Mouse (Mus musculus): Measurements from ENCODE around the gene 2900026A02Rik. TPM values are rescaled to one million over a fixed set of nuclear protein-coding genes. Genes with fewer than 3 reads are reported as not detected.

2900026A02Rik gene
- polyA plus RNA-seq, 1 experiment from 2014 or later, result 1.5 TPM

GRCm38 (mm10) chr5:113208622-113209400, 12.2 kb downstream of the 2900026A02Rik start:
- Histone ChIP-seq H3K9ac (ENCODE audit: low read depth, low read length) (no peak overlapping the region), H3K4me3 (ENCODE audit: low read depth, low read length) (no peak overlapping the region), H3K9me3 (ENCODE audit: control insufficient read depth, low read length) (no peaks in the 10 kb centered on the region), H3K27ac (ENCODE audit: low read depth, low read length) (peak overlapping the region; percentile 48), H3K27me3 (ENCODE audit: control insufficient read depth, insufficient read depth, low read length) (no peaks in the 10 kb centered on the region), H3K36me3 (ENCODE audit: control insufficient read depth, insufficient read depth, low read length) (no peaks in the 10 kb centered on the region), H3K4me2 (replicated peaks; ENCODE audit: low read depth, low read length) (no peak overlapping the region), H3K4me1 (replicated peaks; ENCODE audit: control insufficient read depth, insufficient read depth, low read length) (no peaks in the 10 kb centered on the region; the same call in 1 of the 2 replicates)
- 47% methylated on average over 11 of the region's 11 CpGs for WGBS
- DNase-seq (ENCODE audit: low spot score) (peak; percentile 33), ATAC-seq (ENCODE audit: low FRiP score) (no peak)

GRCm38 (mm10) chr5:113208048-113208447, 13.0 kb downstream of the 2900026A02Rik start:
- ATAC-seq (ENCODE audit: low FRiP score), result no peak
- no peaks in the 10 kb centered on the region for H3K36me3 ChIP-seq (ENCODE audit: control insufficient read depth, insufficient read depth, low read length)
- WGBS, result 87% methylated on average over 4 of the region's 4 CpGs

GRCm38 (mm10) chr5:113206670-113207352, 14.2 kb downstream of the 2900026A02Rik start:
- Histone ChIP-seq H3K9ac (ENCODE audit: low read depth, low read length) (no peak overlapping the region), H3K4me3 (ENCODE audit: low read depth, low read length) (no peak overlapping the region), H3K27me3 (ENCODE audit: control insufficient read depth, insufficient read depth, low read length) (no peaks in the 10 kb centered on the region), H3K27ac (ENCODE audit: low read depth, low read length) (no peak overlapping the region), H3K4me1 (replicated peaks; ENCODE audit: control insufficient read depth, insufficient read depth, low read length) (no peaks in the 10 kb centered on the region; the same call in 1 of the 2 replicates), H3K9me3 (ENCODE audit: control insufficient read depth, low read length) (no peaks in the 10 kb centered on the region), H3K4me2 (replicated peaks; ENCODE audit: low read depth, low read length) (no peak overlapping the region), H3K36me3 (ENCODE audit: control insufficient read depth, insufficient read depth, low read length) (no peaks in the 10 kb centered on the region)
- WGBS, result 72% methylated on average over 9 of the region's 9 CpGs
- DNase-seq (ENCODE audit: low spot score), result no peak
- no peak for ATAC-seq (ENCODE audit: low FRiP score)

More at GRCm38 (mm10) chr5:113208048-113208447, 13.0 kb downstream of the 2900026A02Rik start:
- H3K4me2 ChIP-seq (replicated peaks; ENCODE audit: low read depth, low read length), result no peak overlapping the region
- H3K4me1 ChIP-seq (replicated peaks; ENCODE audit: control insufficient read depth, insufficient read depth, low read length), result no peaks in the 10 kb centered on the region; the same call in 1 of the 2 replicates
- no peak for DNase-seq (ENCODE audit: low spot score)
- H3K4me3 ChIP-seq (ENCODE audit: low read depth, low read length), result no peak overlapping the region
- no peaks in the 10 kb centered on the region for H3K27me3 ChIP-seq (ENCODE audit: control insufficient read depth, insufficient read depth, low read length)
- H3K9me3 ChIP-seq (ENCODE audit: control insufficient read depth, low read length), result no peaks in the 10 kb centered on the region
- H3K27ac ChIP-seq (ENCODE audit: low read depth, low read length), result no peak overlapping the region
- H3K9ac ChIP-seq (ENCODE audit: low read depth, low read length), result no peak overlapping the region

- H3K27me3 ChIP-seq (ENCODE audit: control insufficient read depth, insufficient read depth, low read length), result no peaks in the 10 kb centered on the region
- H3K9me3 ChIP-seq (ENCODE audit: control insufficient read depth, low read length), result no peaks in the 10 kb centered on the region
- ATAC-seq (ENCODE audit: low FRiP score) (no peak), DNase-seq (ENCODE audit: low spot score) (no peak)
- H3K4me2 ChIP-seq (replicated peaks; ENCODE audit: low read depth, low read length), result no peak overlapping the region
- H3K36me3 ChIP-seq (ENCODE audit: control insufficient read depth, insufficient read depth, low read length), result no peaks in the 10 kb centered on the region
- no peak overlapping the region for H3K4me3 ChIP-seq (ENCODE audit: low read depth, low read length)
- H3K9ac ChIP-seq (ENCODE audit: low read depth, low read length), result no peak overlapping the region
- WGBS, result 92% methylated on average over 9 of the region's 9 CpGs
- H3K4me1 ChIP-seq (replicated peaks; ENCODE audit: control insufficient read depth, insufficient read depth, low read length), result no peaks in the 10 kb centered on the region; the same call in 1 of the 2 replicates
- H3K27ac ChIP-seq (ENCODE audit: low read depth, low read length), result no peak overlapping the region
These were observed 16.8 kb downstream of the 2900026A02Rik start for GRCm38 (mm10) chr5:113204193-113204592.

DNA sequence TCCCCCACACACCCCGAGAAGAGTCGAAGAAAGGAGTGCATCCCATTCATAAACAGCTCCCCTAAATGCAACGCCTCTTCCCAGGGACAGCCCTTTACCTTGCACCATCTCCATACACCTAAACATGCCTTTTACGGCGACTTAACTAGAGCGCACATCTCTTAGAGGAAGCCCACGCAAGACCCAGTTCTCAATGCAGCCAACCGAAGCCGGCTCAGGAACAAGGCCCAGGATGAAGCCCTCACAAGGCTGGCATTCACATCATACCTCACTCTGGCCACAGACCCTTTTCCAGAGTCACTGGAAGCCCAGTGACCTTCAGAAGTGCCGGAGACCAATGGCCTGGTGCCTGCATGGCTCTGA, 21.3 kb downstream of the 2900026A02Rik start:
- Histone ChIP-seq H3K4me2 (replicated peaks; ENCODE audit: low read depth, low read length) (no peak overlapping the region), H3K4me3 (ENCODE audit: low read depth, low read length) (no peak overlapping the region), H3K9ac (ENCODE audit: low read depth, low read length) (no peak overlapping the region), H3K36me3 (ENCODE audit: control insufficient read depth, insufficient read depth, low read length) (no peaks in the 10 kb centered on the region), H3K27me3 (ENCODE audit: control insufficient read depth, insufficient read depth, low read length) (no peaks in the 10 kb centered on the region), H3K4me1 (replicated peaks; ENCODE audit: control insufficient read depth, insufficient read depth, low read length) (no peaks in the 10 kb centered on the region), H3K9me3 (ENCODE audit: control insufficient read depth, low read length) (no peaks in the 10 kb centered on the region), H3K27ac (ENCODE audit: low read depth, low read length) (no peak overlapping the region)
- ATAC-seq (ENCODE audit: low FRiP score) (no peak), DNase-seq (ENCODE audit: low spot score) (no peak)
- WGBS, result 90% methylated on average over 10 of the region's 10 CpGs

DNA sequence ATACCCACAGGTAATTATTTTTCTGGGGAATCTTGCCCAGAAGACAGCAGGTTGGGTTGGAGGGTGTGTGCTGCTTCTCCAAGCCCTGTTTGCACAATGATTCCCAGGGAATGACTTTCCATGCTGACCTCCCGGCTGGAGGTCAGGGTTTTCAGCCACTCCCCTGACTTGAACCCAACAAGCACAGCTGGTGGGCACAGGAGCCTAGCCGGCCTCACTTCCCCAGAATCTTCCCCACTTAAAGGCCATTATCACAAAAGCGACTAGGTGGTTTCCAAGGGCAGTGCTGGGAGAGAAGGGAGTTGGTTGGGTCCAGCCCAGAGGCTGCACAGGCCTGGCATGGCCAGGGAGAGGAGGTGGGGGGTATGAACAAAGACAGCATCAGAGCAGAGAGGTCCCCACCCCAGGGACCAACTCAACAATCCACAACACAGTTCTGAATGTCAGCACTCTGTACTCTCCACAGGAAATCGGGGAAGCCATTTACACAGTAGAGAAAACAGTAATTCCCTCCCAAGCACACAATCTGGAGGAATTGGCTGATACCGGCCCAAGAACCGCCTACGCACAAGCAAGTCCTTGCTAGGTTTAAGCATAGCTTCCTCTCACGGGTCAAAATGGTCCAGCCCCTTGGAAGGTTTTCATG, 21.8 kb downstream of the 2900026A02Rik start:
- Histone ChIP-seq H3K27ac (ENCODE audit: low read depth, low read length) (no peak overlapping the region), H3K4me2 (replicated peaks; ENCODE audit: low read depth, low read length) (no peak overlapping the region), H3K36me3 (ENCODE audit: control insufficient read depth, insufficient read depth, low read length) (no peaks in the 10 kb centered on the region), H3K9ac (ENCODE audit: low read depth, low read length) (no peak overlapping the region), H3K27me3 (ENCODE audit: control insufficient read depth, insufficient read depth, low read length) (no peaks in the 10 kb centered on the region), H3K4me3 (ENCODE audit: low read depth, low read length) (no peak overlapping the region), H3K4me1 (replicated peaks; ENCODE audit: control insufficient read depth, insufficient read depth, low read length) (no peaks in the 10 kb centered on the region), H3K9me3 (ENCODE audit: control insufficient read depth, low read length) (no peaks in the 10 kb centered on the region)
- WGBS, result 50% methylated on average over 8 of the region's 8 CpGs
- ATAC-seq (ENCODE audit: low FRiP score) (no peak), DNase-seq (ENCODE audit: low spot score) (no peak)

GRCm38 (mm10) chr5:113196916-113197794, 23.9 kb downstream of the 2900026A02Rik start:
- ATAC-seq (ENCODE audit: low FRiP score) (no peak), DNase-seq (ENCODE audit: low spot score) (no peak)
- H3K9ac ChIP-seq (ENCODE audit: low read depth, low read length), result no peak overlapping the region
- no peaks in the 10 kb centered on the region for H3K36me3 ChIP-seq (ENCODE audit: control insufficient read depth, insufficient read depth, low read length)
- no peak overlapping the region for H3K4me2 ChIP-seq (replicated peaks; ENCODE audit: low read depth, low read length)
- no peaks in the 10 kb centered on the region for H3K4me1 ChIP-seq (replicated peaks; ENCODE audit: control insufficient read depth, insufficient read depth, low read length)
- no peak overlapping the region for H3K27ac ChIP-seq (ENCODE audit: low read depth, low read length)
- H3K4me3 ChIP-seq (ENCODE audit: low read depth, low read length), result no peak overlapping the region
- no peaks in the 10 kb centered on the region for H3K27me3 ChIP-seq (ENCODE audit: control insufficient read depth, insufficient read depth, low read length)
- WGBS, result 76% methylated on average over 9 of the region's 9 CpGs
- no peaks in the 10 kb centered on the region for H3K9me3 ChIP-seq (ENCODE audit: control insufficient read depth, low read length)

DNA sequence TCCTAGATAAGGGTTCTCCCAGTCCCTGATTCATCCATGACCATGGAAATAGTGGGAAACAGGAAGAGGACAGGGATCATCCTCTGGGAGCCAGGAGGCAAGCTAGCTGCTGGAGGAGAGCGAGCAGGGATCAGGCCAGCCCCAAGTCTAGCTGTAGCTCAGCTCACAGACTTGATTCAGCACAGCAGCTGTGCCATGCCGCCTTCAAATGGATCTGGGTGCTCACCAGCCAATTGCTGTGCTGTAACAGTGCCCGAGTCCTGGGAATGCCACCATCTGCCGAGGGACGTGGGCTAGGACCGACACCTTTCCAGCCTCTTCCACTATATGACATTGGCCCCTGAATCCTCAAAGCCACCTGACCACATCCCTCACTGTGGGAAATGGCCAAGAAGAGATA, 25.1 kb downstream of the 2900026A02Rik start:
- WGBS, result 96% methylated on average over 6 of the region's 6 CpGs
- H3K4me2 ChIP-seq (replicated peaks; ENCODE audit: low read depth, low read length), result no peak overlapping the region
- no peaks in the 10 kb centered on the region for H3K9me3 ChIP-seq (ENCODE audit: control insufficient read depth, low read length)
- no peak for DNase-seq (ENCODE audit: low spot score)
- H3K36me3 ChIP-seq (ENCODE audit: control insufficient read depth, insufficient read depth, low read length), result no peaks in the 10 kb centered on the region
- H3K9ac ChIP-seq (ENCODE audit: low read depth, low read length), result no peak overlapping the region
- H3K27me3 ChIP-seq (ENCODE audit: control insufficient read depth, insufficient read depth, low read length), result no peaks in the 10 kb centered on the region
- H3K4me3 ChIP-seq (ENCODE audit: low read depth, low read length), result no peak overlapping the region
- H3K4me1 ChIP-seq (replicated peaks; ENCODE audit: control insufficient read depth, insufficient read depth, low read length), result no peaks in the 10 kb centered on the region
- no peak overlapping the region for H3K27ac ChIP-seq (ENCODE audit: low read depth, low read length)
- ATAC-seq (ENCODE audit: low FRiP score), result no peak

All from hindbrain, embryonic 11.5 days (tissue).